ENCODE assay signal across 32 mouse cellular contexts in the genomic region with DNA sequence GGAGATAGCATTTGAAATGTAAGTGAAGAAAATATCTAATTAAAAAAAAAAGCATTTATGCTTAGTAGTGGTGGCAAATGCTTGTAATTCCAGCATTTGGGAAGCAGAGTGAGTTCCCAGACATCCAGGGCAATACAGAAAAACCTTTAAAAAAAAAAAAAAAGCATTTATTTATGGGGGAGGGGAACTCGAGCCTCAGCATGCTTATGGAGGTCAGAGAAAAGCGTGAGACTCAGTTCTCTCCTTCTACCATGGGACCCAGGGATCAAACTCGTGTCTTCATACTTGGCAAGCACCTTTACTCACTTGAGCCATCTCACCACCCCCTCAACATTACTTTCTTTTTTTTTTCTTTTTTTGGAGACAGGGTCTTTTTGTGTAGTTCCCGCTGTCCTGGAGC. TPM values are rescaled to one million over a fixed set of nuclear protein-coding genes. Genes with fewer than 3 reads are reported as not detected.
DNase-seq lines count a peak whose midpoint lies in the region; ATAC-seq and TF ChIP-seq lines count a peak whose summit lies in the region.
"Had no signal": no experiment of that assay in that cellular context is flagged by ENCODE, and none has a peak within 500 bp of the region (broad histone marks: within the 10 kb centered on the region; RNA-seq: fewer than 3 reads in every experiment).

No protein-coding gene starts in this region.

- peaks cover 7% of the 10 kb centered on the region; the same call in 1 of the 2 replicates for H3K4me1 ChIP-seq in heart, embryonic 11.5 days (ENCODE audit: control insufficient read depth, insufficient read depth, low read length)
- peaks cover 38% of the 10 kb centered on the region for H3K4me1 ChIP-seq in liver, embryonic 13.5 days (replicated peaks)
- H3K4me1 ChIP-seq in liver, postnatal 0 days (ENCODE audit: insufficient read depth) = peaks cover 6% of the 10 kb centered on the region; the same call in 1 of the 2 replicates
- peaks cover 7% of the 10 kb centered on the region for H3K4me1 ChIP-seq in neural tube, embryonic 14.5 days (ENCODE audit: control insufficient read depth, insufficient read depth, low read length)
- H3K4me1 ChIP-seq in neural tube, embryonic 15.5 days = peaks cover 19% of the 10 kb centered on the region
- peaks cover 36% of the 10 kb centered on the region for H3K4me1 ChIP-seq in liver, embryonic 15.5 days (replicated peaks)

- no peak overlapping the region for H3K4me3 ChIP-seq in heart, embryonic 11.5 days (ENCODE audit: low read depth, low read length)
- no peak overlapping the region for H3K4me3 ChIP-seq in liver, embryonic 13.5 days (replicated peaks)
- no peak overlapping the region for H3K4me3 ChIP-seq in liver, postnatal 0 days (ENCODE audit: low read depth, low read length)
- H3K4me3 ChIP-seq in neural tube, embryonic 14.5 days (ENCODE audit: low read depth, low read length) = no peak overlapping the region
- no peak overlapping the region for H3K4me3 ChIP-seq in neural tube, embryonic 15.5 days (replicated peaks)
- no peak overlapping the region for H3K4me3 ChIP-seq in liver, embryonic 15.5 days (replicated peaks)

- H3K9ac ChIP-seq in heart, embryonic 11.5 days (ENCODE audit: low read depth, low read length) = no peak overlapping the region
- 0 out of 2 replicates have a peak overlapping the region, but pooled peaks have one; percentile 63 for H3K9ac ChIP-seq in liver, embryonic 13.5 days
- no peak overlapping the region for H3K9ac ChIP-seq in liver, postnatal 0 days (replicated peaks)
- no peak overlapping the region for H3K9ac ChIP-seq in neural tube, embryonic 14.5 days (replicated peaks; ENCODE audit: low read depth, low read length)
- no peak overlapping the region for H3K9ac ChIP-seq in neural tube, embryonic 15.5 days (replicated peaks)
- H3K9ac ChIP-seq in liver, embryonic 15.5 days = no peak overlapping the region

- no peaks in the 10 kb centered on the region for H3K9me3 ChIP-seq in heart, embryonic 11.5 days (replicated peaks; ENCODE audit: control insufficient read depth, low read length)
- no peaks in the 10 kb centered on the region for H3K9me3 ChIP-seq in liver, embryonic 13.5 days (replicated peaks)
- H3K9me3 ChIP-seq in liver, postnatal 0 days (ENCODE audit: low read length) = no peaks in the 10 kb centered on the region
- no peaks in the 10 kb centered on the region for H3K9me3 ChIP-seq in neural tube, embryonic 14.5 days (ENCODE audit: control insufficient read depth, low read length)
- H3K9me3 ChIP-seq in neural tube, embryonic 15.5 days (replicated peaks) = no peaks in the 10 kb centered on the region
- H3K9me3 ChIP-seq in liver, embryonic 15.5 days (replicated peaks) = no peaks in the 10 kb centered on the region
- H3K9me3 ChIP-seq: embryonic facial prominence, embryonic 13.5 days; forebrain, embryonic 13.5 days had no signal

- H3K27me3 ChIP-seq in heart, embryonic 11.5 days (ENCODE audit: control insufficient read depth, insufficient read depth, low read length) = no peaks in the 10 kb centered on the region
- no peaks in the 10 kb centered on the region for H3K27me3 ChIP-seq in liver, embryonic 13.5 days
- no peaks in the 10 kb centered on the region for H3K27me3 ChIP-seq in liver, postnatal 0 days (ENCODE audit: insufficient read depth, low read length)
- no peaks in the 10 kb centered on the region for H3K27me3 ChIP-seq in neural tube, embryonic 14.5 days (ENCODE audit: control insufficient read depth, insufficient read depth, low read length)
- H3K27me3 ChIP-seq in neural tube, embryonic 15.5 days (replicated peaks) = no peaks in the 10 kb centered on the region
- no peaks in the 10 kb centered on the region for H3K27me3 ChIP-seq in liver, embryonic 15.5 days
- H3K27me3 ChIP-seq: embryonic facial prominence, embryonic 13.5 days; forebrain, embryonic 13.5 days had no signal

- no peak for DNase-seq in heart, postnatal 4 days
- DNase-seq in liver, embryonic 13.5 days = no peak
- DNase-seq in liver, postnatal 0 days = no peak
- no peak for DNase-seq in ovary, postnatal 10 days (ENCODE audit: low spot score)
- DNase-seq: adrenal gland, postnatal 14 days; gastrocnemius, adult 2 months; kidney, adult 2 months; lung, postnatal 10 days; right cerebral cortex, adult 18-20 months; right cerebral cortex, postnatal 4 days; thymus, adult 18-20 months; thymus, postnatal 36 days had no signal

- ATAC-seq in heart, embryonic 11.5 days (replicated peaks; ENCODE audit: insufficient number of reproducible peaks, low FRiP score, low TSS enrichment) = no peak
- ATAC-seq in liver, embryonic 13.5 days (ENCODE audit: low read depth) = no peak
- ATAC-seq in liver, postnatal 0 days = no peak
- ATAC-seq in neural tube, embryonic 14.5 days (ENCODE audit: low read depth) = no peak
- no peak for ATAC-seq in neural tube, embryonic 15.5 days (ENCODE audit: low FRiP score)
- no peak for ATAC-seq in liver, embryonic 15.5 days (ENCODE audit: insufficient read depth)

- no peak overlapping the region for H3K27ac ChIP-seq in heart, embryonic 11.5 days (ENCODE audit: low read depth, low read length)
- no peak overlapping the region for H3K27ac ChIP-seq in liver, embryonic 13.5 days
- H3K27ac ChIP-seq in liver, postnatal 0 days (ENCODE audit: low read depth) = no peak overlapping the region
- H3K27ac ChIP-seq in neural tube, embryonic 14.5 days (ENCODE audit: low read depth, low read length) = no peak overlapping the region
- no peak overlapping the region for H3K27ac ChIP-seq in neural tube, embryonic 15.5 days (replicated peaks)
- no peak overlapping the region for H3K27ac ChIP-seq in liver, embryonic 15.5 days (replicated peaks)

- H3K36me3 ChIP-seq in heart, embryonic 11.5 days (ENCODE audit: control insufficient read depth, insufficient read depth, low read length) = peaks cover 4% of the 10 kb centered on the region
- H3K36me3 ChIP-seq in liver, embryonic 13.5 days = peaks cover 17% of the 10 kb centered on the region
- H3K36me3 ChIP-seq in liver, postnatal 0 days (replicated peaks; ENCODE audit: insufficient read depth, low read length) = peaks cover 15% of the 10 kb centered on the region
- H3K36me3 ChIP-seq in neural tube, embryonic 14.5 days (ENCODE audit: control insufficient read depth, insufficient read depth, low read length) = peaks cover 10% of the 10 kb centered on the region
- peaks cover 11% of the 10 kb centered on the region for H3K36me3 ChIP-seq in neural tube, embryonic 15.5 days
- peaks cover 14% of the 10 kb centered on the region for H3K36me3 ChIP-seq in liver, embryonic 15.5 days (replicated peaks)

- WGBS in heart, embryonic 11.5 days (ENCODE audit: insufficient replicate concordance) = 74% methylated on average over 4 of the region's 4 CpGs
- WGBS in liver, embryonic 13.5 days (ENCODE audit: insufficient replicate concordance) = 57% methylated on average over 4 of the region's 4 CpGs
- 74% methylated on average over 4 of the region's 4 CpGs for WGBS in liver, postnatal 0 days (ENCODE audit: insufficient replicate concordance)
- WGBS in neural tube, embryonic 14.5 days = 83% methylated on average over 4 of the region's 4 CpGs
- WGBS in neural tube, embryonic 15.5 days = 86% methylated on average over 4 of the region's 4 CpGs
- WGBS in liver, embryonic 15.5 days (ENCODE audit: insufficient replicate concordance) = 60% methylated on average over 4 of the region's 4 CpGs

- TF ChIP-seq CTCF in liver, postnatal 0 days (IDR thresholded peaks at IDR 0.05; ENCODE audit: low read depth) = no peak

- H3K4me2 ChIP-seq in heart, embryonic 11.5 days = peak overlapping the region; percentile 88; the same call in 1 of the 2 replicates
- peak overlapping the region; percentile 88; the same call in 1 of the 2 replicates for H3K4me2 ChIP-seq in liver, embryonic 13.5 days
- H3K4me2 ChIP-seq in liver, postnatal 0 days (ENCODE audit: low read depth, low read length) = no peak overlapping the region
- 0 out of 2 replicates have a peak overlapping the region, but pooled peaks have one; percentile 91 for H3K4me2 ChIP-seq in neural tube, embryonic 14.5 days (ENCODE audit: low read depth, low read length)
- no peak overlapping the region for H3K4me2 ChIP-seq in neural tube, embryonic 15.5 days
- peak overlapping the region; percentile 90 for H3K4me2 ChIP-seq in liver, embryonic 15.5 days

- no peak for TF ChIP-seq EP300 in liver, postnatal 0 days (IDR thresholded peaks at IDR 0.05; ENCODE audit: low read depth)

RNA-seq across cellular contexts. Expression of a gene that starts 1.2 kb away (rescaled TPM):
- 122 and 131 TPM in 2 replicates for polyA plus RNA-seq in heart, embryonic 11.5 days (2014; fragmentation: Nextera tagmentation; extraction: Ambion mirVana)
- 100 to 1,000 TPM; 138 to 140 TPM for total RNA-seq in heart, postnatal 4 days (2021)
- polyA plus RNA-seq in liver, embryonic 13.5 days (2015; fragmentation: Nextera tagmentation; extraction: Ambion mirVana) = 143 and 151 TPM in 2 replicates
- 67.5 and 71.0 TPM in 2 replicates for polyA plus RNA-seq in liver, postnatal 0 days (2015; fragmentation: Nextera tagmentation; extraction: Ambion mirVana)
- polyA plus RNA-seq in neural tube, embryonic 14.5 days (2014; fragmentation: Nextera tagmentation; extraction: Ambion mirVana) = 117 and 124 TPM in 2 replicates
- polyA plus RNA-seq in neural tube, embryonic 15.5 days (2015; fragmentation: Nextera tagmentation; extraction: Ambion mirVana) = 185 and 191 TPM in 2 replicates
- 102 and 109 TPM in 2 replicates for polyA plus RNA-seq in liver, embryonic 15.5 days (2015; fragmentation: Nextera tagmentation; extraction: Ambion mirVana)

RNA-seq across cellular contexts. Expression of a gene that starts 17.0 kb away (rescaled TPM):
- polyA plus RNA-seq in heart, embryonic 11.5 days (2014; fragmentation: Nextera tagmentation; extraction: Ambion mirVana) = not detected in 2 replicates
- total RNA-seq in heart, postnatal 4 days (2021) = not detected
- polyA plus RNA-seq in liver, embryonic 13.5 days (2015; fragmentation: Nextera tagmentation; extraction: Ambion mirVana) = not detected in 2 replicates
- polyA plus RNA-seq in liver, postnatal 0 days (2015; fragmentation: Nextera tagmentation; extraction: Ambion mirVana) = not detected in 2 replicates
- polyA plus RNA-seq in neural tube, embryonic 14.5 days (2014; fragmentation: Nextera tagmentation; extraction: Ambion mirVana) = not detected in 2 replicates
- polyA plus RNA-seq in neural tube, embryonic 15.5 days (2015; fragmentation: Nextera tagmentation; extraction: Ambion mirVana) = 0.06 TPM in 1 of 2 replicates, not detected in the other
- polyA plus RNA-seq in liver, embryonic 15.5 days (2015; fragmentation: Nextera tagmentation; extraction: Ambion mirVana) = not detected in 2 replicates
- total RNA-seq: hematopoietic stem cell, adult 5-6 weeks; layer of hippocampus, postnatal 10 days; left cerebral cortex, adult 2 months; left cerebral cortex, postnatal 36 days; liver, adult 2 months had no signal
- polyA plus RNA-seq: erythroblast, embryonic 14.5 days; forebrain, embryonic 13.5 days; heart, embryonic 16.5 days; kidney, adult 2 months; liver, adult 2 months; midbrain, postnatal 0 days had no signal

RNA-seq across cellular contexts. Expression of a gene that starts 19.9 kb away (rescaled TPM):
- not detected in 2 replicates for polyA plus RNA-seq in heart, embryonic 11.5 days (2014; fragmentation: Nextera tagmentation; extraction: Ambion mirVana)
- not detected for total RNA-seq in heart, postnatal 4 days (2021)
- polyA plus RNA-seq in liver, embryonic 13.5 days (2015; fragmentation: Nextera tagmentation; extraction: Ambion mirVana) = not detected in 2 replicates
- not detected in 2 replicates for polyA plus RNA-seq in liver, postnatal 0 days (2015; fragmentation: Nextera tagmentation; extraction: Ambion mirVana)
- not detected in 2 replicates for polyA plus RNA-seq in neural tube, embryonic 14.5 days (2014; fragmentation: Nextera tagmentation; extraction: Ambion mirVana)
- polyA plus RNA-seq in neural tube, embryonic 15.5 days (2015; fragmentation: Nextera tagmentation; extraction: Ambion mirVana) = not detected in 2 replicates
- polyA plus RNA-seq in liver, embryonic 15.5 days (2015; fragmentation: Nextera tagmentation; extraction: Ambion mirVana) = not detected in 2 replicates
- total RNA-seq: adrenal gland, postnatal 14 days; gastrocnemius, adult 2 months; hematopoietic stem cell, adult 5-6 weeks; layer of hippocampus, postnatal 10 days; left cerebral cortex, adult 2 months; left cerebral cortex, postnatal 36 days; liver, adult 2 months; midbrain, postnatal 0 days had no signal
- polyA plus RNA-seq: cerebellum, adult 2 months; embryonic facial prominence, embryonic 13.5 days; erythroblast, embryonic 14.5 days; frontal cortex, adult 2 months; heart, embryonic 16.5 days; kidney, adult 2 months; large intestine, adult 2 months; midbrain, postnatal 0 days; stomach, embryonic 14.5 days had no signal

RNA-seq across cellular contexts. Expression of a gene that starts 34.6 kb away (rescaled TPM):
- not detected in 2 replicates for polyA plus RNA-seq in heart, embryonic 11.5 days (2014; fragmentation: Nextera tagmentation; extraction: Ambion mirVana)
- not detected for total RNA-seq in heart, postnatal 4 days (2021)
- polyA plus RNA-seq in liver, embryonic 13.5 days (2015; fragmentation: Nextera tagmentation; extraction: Ambion mirVana) = not detected in 2 replicates
- polyA plus RNA-seq in liver, postnatal 0 days (2015; fragmentation: Nextera tagmentation; extraction: Ambion mirVana) = not detected in 2 replicates
- polyA plus RNA-seq in neural tube, embryonic 14.5 days (2014; fragmentation: Nextera tagmentation; extraction: Ambion mirVana) = not detected in 2 replicates
- polyA plus RNA-seq in neural tube, embryonic 15.5 days (2015; fragmentation: Nextera tagmentation; extraction: Ambion mirVana) = 0.14 and 0.15 TPM in 2 replicates
- not detected in 2 replicates for polyA plus RNA-seq in liver, embryonic 15.5 days (2015; fragmentation: Nextera tagmentation; extraction: Ambion mirVana)
- total RNA-seq: hematopoietic stem cell, adult 5-6 weeks; layer of hippocampus, postnatal 10 days; left cerebral cortex, adult 2 months; left cerebral cortex, postnatal 36 days; liver, adult 2 months; midbrain, postnatal 0 days had no signal
- polyA plus RNA-seq: cerebellum, adult 2 months; embryonic facial prominence, embryonic 13.5 days; erythroblast, embryonic 14.5 days; forebrain, embryonic 13.5 days; frontal cortex, adult 2 months; gonadal fat pad, adult 2 months; kidney, adult 2 months; kidney, postnatal 0 days; liver, adult 2 months; stomach, embryonic 14.5 days had no signal

RNA-seq across cellular contexts. Expression of a gene that starts 48.0 kb away (rescaled TPM):
- polyA plus RNA-seq in heart, embryonic 11.5 days (2014; fragmentation: Nextera tagmentation; extraction: Ambion mirVana) = 31.6 and 42.1 TPM in 2 replicates
- total RNA-seq in heart, postnatal 4 days (2021) = 10 to 100 TPM; 51.7 to 52.3 TPM
- polyA plus RNA-seq in liver, embryonic 13.5 days (2015; fragmentation: Nextera tagmentation; extraction: Ambion mirVana) = 27.6 and 36.0 TPM in 2 replicates
- 10.5 and 10.9 TPM in 2 replicates for polyA plus RNA-seq in liver, postnatal 0 days (2015; fragmentation: Nextera tagmentation; extraction: Ambion mirVana)
- polyA plus RNA-seq in neural tube, embryonic 14.5 days (2014; fragmentation: Nextera tagmentation; extraction: Ambion mirVana) = 52.3 and 59.4 TPM in 2 replicates
- polyA plus RNA-seq in neural tube, embryonic 15.5 days (2015; fragmentation: Nextera tagmentation; extraction: Ambion mirVana) = 59.6 and 60.9 TPM in 2 replicates
- 24.2 and 27.7 TPM in 2 replicates for polyA plus RNA-seq in liver, embryonic 15.5 days (2015; fragmentation: Nextera tagmentation; extraction: Ambion mirVana)

Comparison
In these comparisons a context has a peak if more than half of its experiments do, and no peak if none do; other contexts are left out.
1. H3K4me2 ChIP-seq: peak in heart, embryonic 11.5 days (single experiment), liver, embryonic 13.5 days (single experiment), neural tube, embryonic 14.5 days (single experiment) and liver, embryonic 15.5 days (single experiment); none in liver, postnatal 0 days (single experiment) and neural tube, embryonic 15.5 days (single experiment).